Mouse (Mus musculus): ENCODE data around the gene Rrp36. TPM values are rescaled to one million over a fixed set of nuclear protein-coding genes. Genes with fewer than 3 reads are reported as not detected.

The Rrp36 gene
- polyA plus RNA-seq, 1 experiment from 2014 or later, result 30.1 TPM

- Histone ChIP-seq H3K27ac (ENCODE audit: low read depth, low read length) (peak within 1 kb of the TSS; percentile 90), H3K9ac (ENCODE audit: low read length) (peak within 1 kb of the TSS; percentile 95), H3K9me3 (replicated peaks; ENCODE audit: control insufficient read depth, low read length) (no peaks in the 10 kb centered on the region), H3K4me1 (ENCODE audit: control insufficient read depth, insufficient read depth, low read length) (peaks cover 19% of the 10 kb centered on the region), H3K4me3 (ENCODE audit: low read depth, low read length) (peak within 1 kb of the TSS; percentile 95), H3K4me2 (ENCODE audit: low read length) (peak within 1 kb of the TSS; percentile 86), H3K27me3 (replicated peaks; ENCODE audit: control insufficient read depth, insufficient read depth, low read length) (no peaks in the 10 kb centered on the region), H3K36me3 (ENCODE audit: control insufficient read depth, insufficient read depth, low read length) (no peaks in the 10 kb centered on the region)
- peak; percentile 99 for DNase-seq (ENCODE audit: low spot score)
- peak; percentile 98 for ATAC-seq
- WGBS, result 1% methylated on average over 48 of the region's 48 CpGs
These were observed 31.0 kb upstream of the Rrp36 start, which contains the start of gene Ppp2r5d for GRCm38 (mm10) chr17:46704887-46705835. Gene Ppp2r5d (minus strand): TSS chr17:46705111.

- H3K36me3 ChIP-seq (ENCODE audit: control insufficient read depth, insufficient read depth, low read length), result peaks cover 8% of the 10 kb centered on the region
- H3K4me1 ChIP-seq (ENCODE audit: control insufficient read depth, insufficient read depth, low read length), result peaks cover 19% of the 10 kb centered on the region
- peak overlapping the region; percentile 56 for H3K4me2 ChIP-seq (ENCODE audit: low read length)
- peak overlapping the region; percentile 95 for H3K9ac ChIP-seq (ENCODE audit: low read length)
- no peaks in the 10 kb centered on the region for H3K9me3 ChIP-seq (replicated peaks; ENCODE audit: control insufficient read depth, low read length)
- no peaks in the 10 kb centered on the region for H3K27me3 ChIP-seq (replicated peaks; ENCODE audit: control insufficient read depth, insufficient read depth, low read length)
- DNase-seq (ENCODE audit: low spot score) (no peak), ATAC-seq (peak; percentile 70)
- H3K4me3 ChIP-seq (ENCODE audit: low read depth, low read length), result peak overlapping the region; percentile 95
- peak overlapping the region; percentile 90 for H3K27ac ChIP-seq (ENCODE audit: low read depth, low read length)
- WGBS, result 4% methylated on average over 40 of the region's 41 CpGs
These were observed 30.1 kb upstream of the Rrp36 start for GRCm38 (mm10) chr17:46703971-46704886.

GRCm38 (mm10) chr17:46702506-46702905 lies 28.4 kb upstream of the Rrp36 start:
- Histone ChIP-seq H3K36me3 (ENCODE audit: control insufficient read depth, insufficient read depth, low read length) (peaks cover 19% of the 10 kb centered on the region), H3K9ac (ENCODE audit: low read length) (peak overlapping the region; percentile 95), H3K4me3 (ENCODE audit: low read depth, low read length) (0 out of 2 replicates have a peak overlapping the region, but pooled peaks have one; percentile 95), H3K4me2 (ENCODE audit: low read length) (peak overlapping the region; percentile 56; the same call in 1 of the 2 replicates), H3K27ac (ENCODE audit: low read depth, low read length) (no peak overlapping the region), H3K27me3 (replicated peaks; ENCODE audit: control insufficient read depth, insufficient read depth, low read length) (no peaks in the 10 kb centered on the region), H3K4me1 (ENCODE audit: control insufficient read depth, insufficient read depth, low read length) (peaks cover 19% of the 10 kb centered on the region), H3K9me3 (replicated peaks; ENCODE audit: control insufficient read depth, low read length) (no peaks in the 10 kb centered on the region)
- ATAC-seq (no peak), DNase-seq (ENCODE audit: low spot score) (no peak)
- WGBS, result 90% methylated on average over 5 of the region's 5 CpGs

- no peaks in the 10 kb centered on the region for H3K27me3 ChIP-seq (replicated peaks; ENCODE audit: control insufficient read depth, insufficient read depth, low read length)
- peaks cover 19% of the 10 kb centered on the region for H3K36me3 ChIP-seq (ENCODE audit: control insufficient read depth, insufficient read depth, low read length)
- peak overlapping the region; percentile 95; the same call in 1 of the 2 replicates for H3K9ac ChIP-seq (ENCODE audit: low read length)
- no peak overlapping the region for H3K27ac ChIP-seq (ENCODE audit: low read depth, low read length)
- ATAC-seq (no peak), DNase-seq (ENCODE audit: low spot score) (no peak)
- H3K4me2 ChIP-seq (ENCODE audit: low read length), result no peak overlapping the region
- 88% methylated on average over 12 of the region's 12 CpGs for WGBS
- no peaks in the 10 kb centered on the region for H3K9me3 ChIP-seq (replicated peaks; ENCODE audit: control insufficient read depth, low read length)
- H3K4me1 ChIP-seq (ENCODE audit: control insufficient read depth, insufficient read depth, low read length), result peaks cover 19% of the 10 kb centered on the region
- no peak overlapping the region for H3K4me3 ChIP-seq (ENCODE audit: low read depth, low read length)
These were observed 27.9 kb upstream of the Rrp36 start for GRCm38 (mm10) chr17:46702100-46702499.

GRCm38 (mm10) chr17:46701489-46701888 lies 27.3 kb upstream of the Rrp36 start:
- no peak overlapping the region for H3K27ac ChIP-seq (ENCODE audit: low read depth, low read length)

GRCm38 (mm10) chr17:46699912-46700311 lies 25.8 kb upstream of the Rrp36 start:
- no peak overlapping the region for H3K4me3 ChIP-seq (ENCODE audit: low read depth, low read length)
- H3K36me3 ChIP-seq (ENCODE audit: control insufficient read depth, insufficient read depth, low read length), result peaks cover 23% of the 10 kb centered on the region
- peaks cover 15% of the 10 kb centered on the region for H3K4me1 ChIP-seq (ENCODE audit: control insufficient read depth, insufficient read depth, low read length)
- ATAC-seq, result no peak
- H3K9me3 ChIP-seq (replicated peaks; ENCODE audit: control insufficient read depth, low read length), result no peaks in the 10 kb centered on the region
- no peaks in the 10 kb centered on the region for H3K27me3 ChIP-seq (replicated peaks; ENCODE audit: control insufficient read depth, insufficient read depth, low read length)
- DNase-seq (ENCODE audit: low spot score), result no peak
- H3K27ac ChIP-seq (ENCODE audit: low read depth, low read length), result no peak overlapping the region
- WGBS, result 95% methylated on average over 3 of the region's 3 CpGs
- no peak overlapping the region for H3K9ac ChIP-seq (ENCODE audit: low read length)
- no peak overlapping the region for H3K4me2 ChIP-seq (ENCODE audit: low read length)

More at GRCm38 (mm10) chr17:46701489-46701888, 27.3 kb upstream of the Rrp36 start:
- no peaks in the 10 kb centered on the region for H3K9me3 ChIP-seq (replicated peaks; ENCODE audit: control insufficient read depth, low read length)
- no peak for DNase-seq (ENCODE audit: low spot score)
- peaks cover 19% of the 10 kb centered on the region for H3K4me1 ChIP-seq (ENCODE audit: control insufficient read depth, insufficient read depth, low read length)
- no peaks in the 10 kb centered on the region for H3K27me3 ChIP-seq (replicated peaks; ENCODE audit: control insufficient read depth, insufficient read depth, low read length)
- peak overlapping the region; percentile 13; the same call in 1 of the 2 replicates for H3K9ac ChIP-seq (ENCODE audit: low read length)
- H3K4me2 ChIP-seq (ENCODE audit: low read length), result no peak overlapping the region
- H3K36me3 ChIP-seq (ENCODE audit: control insufficient read depth, insufficient read depth, low read length), result peaks cover 19% of the 10 kb centered on the region
- ATAC-seq, result no peak
- H3K4me3 ChIP-seq (ENCODE audit: low read depth, low read length), result no peak overlapping the region
- 83% methylated on average over 12 of the region's 12 CpGs for WGBS

- ATAC-seq, result no peak
- Histone ChIP-seq H3K4me1 (ENCODE audit: control insufficient read depth, insufficient read depth, low read length) (peaks cover 15% of the 10 kb centered on the region), H3K27me3 (replicated peaks; ENCODE audit: control insufficient read depth, insufficient read depth, low read length) (no peaks in the 10 kb centered on the region), H3K9ac (ENCODE audit: low read length) (no peak overlapping the region), H3K4me3 (ENCODE audit: low read depth, low read length) (no peak overlapping the region), H3K27ac (ENCODE audit: low read depth, low read length) (no peak overlapping the region), H3K36me3 (ENCODE audit: control insufficient read depth, insufficient read depth, low read length) (peaks cover 24% of the 10 kb centered on the region), H3K9me3 (replicated peaks; ENCODE audit: control insufficient read depth, low read length) (no peaks in the 10 kb centered on the region), H3K4me2 (ENCODE audit: low read length) (no peak overlapping the region)
- 92% methylated on average over 5 of the region's 5 CpGs for WGBS
- no peak for DNase-seq (ENCODE audit: low spot score)
These were observed 25.1 kb upstream of the Rrp36 start for GRCm38 (mm10) chr17:46699245-46699644.

GRCm38 (mm10) chr17:46698515-46698914 lies 24.4 kb upstream of the Rrp36 start:
- H3K9ac ChIP-seq (ENCODE audit: low read length), result no peak overlapping the region
- ATAC-seq, result no peak
- WGBS, result 92% methylated on average over 6 of the region's 6 CpGs

More at GRCm38 (mm10) chr17:46698515-46698914, 24.4 kb upstream of the Rrp36 start:
- H3K4me3 ChIP-seq (ENCODE audit: low read depth, low read length), result no peak overlapping the region
- no peaks in the 10 kb centered on the region for H3K27me3 ChIP-seq (replicated peaks; ENCODE audit: control insufficient read depth, insufficient read depth, low read length)
- H3K27ac ChIP-seq (ENCODE audit: low read depth, low read length), result no peak overlapping the region
- no peaks in the 10 kb centered on the region for H3K9me3 ChIP-seq (replicated peaks; ENCODE audit: control insufficient read depth, low read length)
- DNase-seq (ENCODE audit: low spot score), result no peak
- H3K4me1 ChIP-seq (ENCODE audit: control insufficient read depth, insufficient read depth, low read length), result peaks cover 10% of the 10 kb centered on the region
- H3K4me2 ChIP-seq (ENCODE audit: low read length), result no peak overlapping the region
- peaks cover 24% of the 10 kb centered on the region for H3K36me3 ChIP-seq (ENCODE audit: control insufficient read depth, insufficient read depth, low read length)

Data from forebrain, embryonic 14.5 days (tissue).